Mouse (Mus musculus): ENCODE data around the gene Il17re.

The Il17re gene

DNA sequence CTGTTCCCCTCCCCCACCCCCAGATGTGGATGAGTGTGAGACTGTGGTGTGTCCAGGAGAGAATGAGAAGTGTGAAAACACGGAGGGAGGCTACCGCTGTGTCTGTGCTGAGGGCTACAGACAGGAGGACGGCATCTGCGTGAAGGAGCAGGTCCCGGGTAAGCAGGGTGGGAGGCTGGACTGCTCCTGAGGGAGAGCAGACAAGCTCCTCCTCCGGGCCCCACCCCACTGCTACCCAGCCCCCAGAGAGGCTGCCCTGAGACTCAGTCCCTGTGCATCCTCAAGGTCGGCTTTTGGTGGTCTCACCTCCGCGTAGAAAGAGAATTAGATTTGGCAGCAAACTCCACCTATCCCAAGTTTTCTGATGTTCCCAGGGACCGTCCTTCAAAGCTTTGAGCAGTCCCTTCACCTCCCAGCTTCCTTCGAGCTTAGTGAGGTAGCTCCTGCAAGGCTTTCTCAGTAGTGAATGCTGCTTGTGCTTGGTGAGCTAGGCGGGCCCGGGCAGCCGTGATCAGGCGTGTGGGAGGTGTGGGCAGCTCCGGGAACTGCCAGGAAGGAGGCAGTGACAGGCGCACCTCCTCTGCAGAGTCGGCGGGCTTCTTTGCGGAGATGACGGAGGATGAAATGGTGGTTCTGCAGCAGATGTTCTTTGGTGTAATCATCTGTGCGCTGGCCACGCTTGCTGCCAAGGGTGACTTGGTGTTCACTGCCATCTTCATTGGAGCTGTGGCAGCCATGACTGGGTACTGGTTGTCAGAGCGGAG, 34.0 kb downstream of the Il17re start:
- DNase-seq, result no peak

DNA sequence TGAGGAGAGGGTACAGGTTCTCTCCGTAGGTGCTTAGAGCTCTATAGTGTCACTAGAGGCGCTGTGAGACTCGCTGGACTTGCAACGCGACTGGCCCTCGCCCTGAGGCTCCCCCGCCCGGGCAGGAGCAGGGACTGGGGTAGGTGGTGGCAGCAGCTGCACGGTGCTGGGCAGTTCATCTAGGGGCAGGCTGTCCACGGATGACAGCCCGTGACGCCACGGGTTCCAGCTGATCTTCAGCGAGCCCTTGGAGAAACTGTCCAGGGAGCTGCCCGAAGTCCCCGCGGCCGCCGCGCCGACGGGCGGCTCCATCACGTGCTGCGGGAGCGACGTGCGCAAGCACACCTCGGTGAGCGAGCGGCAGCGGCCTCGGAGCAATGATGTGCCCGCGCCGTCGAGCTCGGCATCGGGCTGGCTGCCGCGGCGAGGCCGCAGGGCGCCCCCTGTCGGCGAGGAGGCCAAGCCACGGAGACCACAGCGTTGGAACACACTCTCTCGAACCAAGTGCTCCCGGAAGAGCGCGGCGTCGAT, 36.0 kb downstream of the Il17re start:
- DNase-seq, result peak; percentile 88

DNA sequence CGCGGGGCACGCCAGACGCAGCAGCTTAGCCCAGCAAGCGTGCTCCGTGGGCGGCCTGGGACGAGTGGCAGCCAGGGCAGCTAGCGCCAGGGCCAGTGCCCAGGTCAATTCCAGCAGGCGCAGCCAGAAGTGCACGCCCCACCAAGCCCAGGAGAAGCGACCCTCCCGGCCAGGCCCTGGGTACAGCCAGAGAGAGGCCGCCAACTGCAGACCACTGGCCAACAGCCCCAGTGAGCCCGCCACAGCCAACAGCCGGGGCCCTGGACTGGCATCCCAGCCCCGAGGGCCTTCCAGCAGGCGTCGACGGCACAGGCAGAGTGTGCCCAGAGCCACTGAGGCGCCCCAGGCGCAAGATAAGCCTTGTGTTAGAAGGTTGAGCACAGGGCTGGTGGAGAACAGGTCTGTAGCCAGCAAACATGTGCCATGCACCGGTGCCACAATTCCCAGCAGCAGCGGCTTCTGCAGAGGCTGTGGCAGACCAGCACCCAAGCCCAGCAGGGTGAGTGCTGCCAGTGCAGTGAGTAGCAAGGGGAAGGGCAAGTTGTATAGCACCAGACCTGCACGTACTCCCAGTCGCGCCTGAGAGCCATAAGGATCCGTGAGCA, 36.9 kb downstream of the Il17re start:
- no peak for DNase-seq

DNA sequence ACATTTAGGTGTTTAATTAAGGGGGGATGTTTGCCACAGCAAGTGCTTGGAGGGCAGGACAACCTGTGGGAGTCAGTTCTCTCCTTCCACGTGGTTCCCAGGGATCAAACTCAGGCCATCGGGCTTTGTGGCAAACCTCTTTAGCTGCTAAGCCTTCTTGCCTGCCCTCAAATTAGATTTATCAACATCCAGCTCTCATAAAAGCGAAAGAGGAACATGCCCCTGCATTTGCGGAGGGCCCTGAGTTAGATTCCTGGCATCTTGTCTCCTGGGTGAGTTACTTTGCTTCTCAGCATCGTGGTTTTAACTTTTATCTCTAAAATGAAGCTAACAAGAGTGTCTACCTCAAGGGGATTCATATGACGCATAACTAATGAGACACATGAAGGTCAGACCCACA, 41.1 kb downstream of the Il17re start:
- no peak for DNase-seq

DNA sequence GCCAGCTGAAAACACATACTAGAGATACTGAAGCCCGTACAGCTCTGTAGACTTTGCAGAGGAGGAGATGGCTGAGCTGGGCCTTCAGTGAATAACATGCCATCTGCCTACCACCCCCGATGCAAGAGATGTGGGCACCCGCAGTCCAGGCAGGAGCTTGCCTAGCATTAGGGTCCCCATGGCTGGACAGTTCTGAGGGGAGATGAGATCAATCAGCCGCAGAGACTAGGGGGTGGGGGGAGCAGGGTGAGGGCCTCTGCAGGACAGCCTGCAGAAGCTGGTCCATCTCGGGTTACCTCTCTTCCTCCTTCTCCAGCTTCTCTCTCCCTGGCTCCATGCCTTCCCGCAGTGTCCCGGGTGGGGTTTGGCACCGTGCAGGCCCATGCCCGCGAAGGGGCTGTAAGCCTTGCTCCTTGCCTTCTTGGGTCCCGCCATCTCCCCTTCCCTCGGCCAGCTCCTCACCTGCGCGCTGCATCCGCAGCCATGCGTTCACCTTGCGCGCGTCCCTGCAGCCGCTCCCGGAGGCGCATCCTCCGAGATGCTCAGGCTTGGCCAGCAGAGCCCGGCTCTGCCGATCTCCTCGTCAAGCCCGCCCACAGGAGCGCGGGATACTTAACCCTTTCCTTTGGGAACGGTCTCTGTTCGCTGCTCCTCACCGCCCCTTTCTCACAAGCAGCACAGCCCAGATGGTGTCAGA, 43.3 kb downstream of the Il17re start, which contains the start of gene Prrt3:
Gene Prrt3, minus strand, starts transcription at position 544 of the 697 bp plus-strand sequence.
- no peak for DNase-seq

DNA sequence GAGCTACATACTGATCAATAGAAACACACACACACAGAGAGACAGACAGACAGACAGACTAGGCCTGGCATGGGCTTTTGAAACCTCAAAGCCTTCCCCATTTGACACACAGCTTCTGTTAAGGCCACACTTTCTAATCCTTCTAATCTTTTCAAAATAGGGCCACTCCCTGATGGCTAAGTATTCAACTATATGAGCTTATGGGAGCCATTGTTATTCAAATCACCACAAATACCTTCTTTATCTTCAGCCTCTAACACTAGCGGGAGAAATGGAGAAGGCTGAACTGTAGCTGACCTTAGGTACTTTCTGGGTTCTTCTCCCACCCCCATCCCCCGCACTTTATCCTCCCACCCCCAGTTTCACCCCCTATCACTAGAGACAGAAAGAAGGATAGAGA, 44.5 kb downstream of the Il17re start:
- DNase-seq, result no peak

DNA sequence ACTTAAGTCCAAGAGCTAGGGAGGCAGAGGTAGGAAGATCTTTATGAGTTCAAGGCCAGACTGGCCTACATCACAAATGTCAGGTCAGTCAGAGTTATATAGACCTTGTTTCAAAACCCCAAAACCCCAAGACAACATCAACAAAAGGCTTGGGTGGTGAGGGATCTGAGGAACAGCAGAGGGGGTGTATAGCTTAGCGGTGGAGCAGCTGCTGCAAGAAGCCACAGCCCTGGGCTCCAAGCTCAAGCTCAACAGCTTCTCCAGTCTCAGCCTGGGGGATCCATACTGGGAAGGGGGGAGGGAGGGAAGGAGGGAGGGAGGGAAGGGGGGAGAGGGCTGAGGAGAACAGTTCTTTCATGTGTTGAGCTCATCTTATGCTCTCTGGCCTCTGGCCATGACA, 47.4 kb downstream of the Il17re start:
- no peak for DNase-seq

DNA sequence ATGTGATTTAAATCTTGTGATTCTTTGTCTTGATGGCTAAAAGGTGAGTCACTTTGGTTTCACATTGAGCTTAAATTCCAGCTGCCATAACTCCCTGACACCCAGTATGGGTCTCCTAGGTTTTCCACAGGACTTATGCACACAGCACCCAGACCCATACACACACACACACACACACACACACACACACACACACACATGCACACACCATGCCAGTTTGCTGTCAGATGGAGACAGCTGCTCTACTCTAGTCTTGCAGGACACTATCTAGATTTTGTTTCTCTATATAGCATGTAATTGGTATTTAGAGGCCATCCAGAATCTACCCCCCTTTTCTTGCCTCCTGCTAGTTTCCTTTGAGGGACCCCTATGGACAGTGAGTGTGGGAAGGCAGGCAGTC, 48.8 kb downstream of the Il17re start:
- DNase-seq, result no peak

DNA sequence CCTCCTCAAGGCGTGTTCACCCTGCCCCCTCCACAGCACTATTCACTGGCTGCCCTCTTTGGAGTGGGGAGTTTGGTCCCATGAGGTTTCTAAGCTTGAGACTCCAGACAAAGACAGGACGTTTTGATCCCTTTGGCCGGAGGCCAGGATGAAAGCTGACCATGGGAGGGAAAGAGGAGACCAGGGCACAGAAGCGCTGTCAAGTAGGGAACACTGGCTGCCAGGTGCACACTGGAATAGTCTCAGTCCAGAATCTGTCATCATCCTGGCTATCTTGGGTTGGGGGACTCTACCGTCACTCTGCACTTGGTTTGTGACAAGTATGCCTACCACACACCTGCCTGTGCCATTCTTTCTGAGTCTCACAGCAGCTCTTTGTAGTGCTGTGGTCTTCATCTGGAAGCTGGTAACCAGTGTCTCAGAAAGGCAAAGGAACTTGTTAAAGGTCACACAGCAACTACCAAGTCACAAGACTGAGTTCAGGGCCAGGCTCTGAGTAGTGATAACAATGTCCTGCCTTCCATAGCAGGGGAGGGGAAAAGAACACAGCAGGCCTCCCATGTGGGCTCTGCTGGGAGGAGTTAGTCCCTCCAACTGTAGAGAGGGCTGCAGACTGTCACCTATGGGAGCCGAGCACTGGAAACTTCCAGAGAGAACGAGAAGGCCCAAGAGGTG, 50.1 kb downstream of the Il17re start:
- no peak for DNase-seq

DNA sequence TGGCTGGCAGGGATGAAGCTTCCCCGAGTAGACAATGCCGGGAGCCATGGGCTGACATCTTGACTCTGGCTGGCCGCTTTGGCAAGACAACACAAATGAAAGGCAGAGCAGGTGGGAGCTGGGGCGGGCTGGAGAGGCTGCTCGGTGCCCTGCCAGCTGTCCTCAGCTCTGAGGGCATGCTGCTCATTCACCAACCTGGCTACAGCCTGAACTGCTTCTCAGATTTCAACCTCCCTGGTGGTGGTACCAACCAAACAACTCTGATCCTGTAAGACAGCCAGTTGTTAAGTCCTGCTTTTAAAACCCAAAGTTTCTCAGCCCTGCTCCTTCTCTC, 50.6 kb downstream of the Il17re start:
- DNase-seq, result no peak

DNA sequence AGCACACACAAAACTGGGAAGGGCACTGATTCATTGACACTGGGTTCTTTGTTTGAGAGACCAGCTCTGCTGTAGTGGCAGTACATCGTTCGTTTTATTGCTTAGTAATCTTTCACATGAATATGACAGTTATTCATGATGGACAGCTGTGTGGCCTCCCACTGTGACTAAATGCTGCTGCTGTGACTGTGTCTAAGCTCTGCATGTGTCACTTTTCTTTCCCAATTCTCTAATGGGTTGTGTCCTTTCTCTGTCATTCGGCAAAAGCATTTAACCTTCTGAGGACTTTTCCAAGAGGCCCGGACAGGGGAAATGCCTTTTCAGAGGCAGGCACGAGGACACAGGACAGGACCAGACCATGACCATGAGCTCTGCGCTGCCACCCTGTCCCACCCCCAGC, 55.7 kb downstream of the Il17re start:
- DNase-seq, result no peak

DNA sequence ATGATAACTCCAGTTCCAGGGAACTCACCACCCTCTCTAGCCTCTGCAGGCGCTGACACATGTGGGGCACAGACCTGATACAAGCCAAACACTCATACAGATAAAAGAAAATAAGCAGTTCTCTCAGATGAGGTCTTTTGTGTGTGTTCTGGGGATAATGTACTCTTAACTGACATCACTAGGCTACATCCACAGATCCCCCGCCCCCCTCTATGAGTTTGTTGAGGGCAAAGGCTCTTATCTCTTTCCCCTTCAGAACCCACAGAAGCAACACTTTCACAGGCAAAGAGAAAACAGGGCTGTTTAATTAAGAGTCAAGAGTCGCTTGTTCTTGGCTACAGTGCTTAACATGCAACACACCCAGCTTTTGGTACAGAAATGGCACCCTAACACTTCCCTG, 56.3 kb downstream of the Il17re start:
- no peak for DNase-seq

DNA sequence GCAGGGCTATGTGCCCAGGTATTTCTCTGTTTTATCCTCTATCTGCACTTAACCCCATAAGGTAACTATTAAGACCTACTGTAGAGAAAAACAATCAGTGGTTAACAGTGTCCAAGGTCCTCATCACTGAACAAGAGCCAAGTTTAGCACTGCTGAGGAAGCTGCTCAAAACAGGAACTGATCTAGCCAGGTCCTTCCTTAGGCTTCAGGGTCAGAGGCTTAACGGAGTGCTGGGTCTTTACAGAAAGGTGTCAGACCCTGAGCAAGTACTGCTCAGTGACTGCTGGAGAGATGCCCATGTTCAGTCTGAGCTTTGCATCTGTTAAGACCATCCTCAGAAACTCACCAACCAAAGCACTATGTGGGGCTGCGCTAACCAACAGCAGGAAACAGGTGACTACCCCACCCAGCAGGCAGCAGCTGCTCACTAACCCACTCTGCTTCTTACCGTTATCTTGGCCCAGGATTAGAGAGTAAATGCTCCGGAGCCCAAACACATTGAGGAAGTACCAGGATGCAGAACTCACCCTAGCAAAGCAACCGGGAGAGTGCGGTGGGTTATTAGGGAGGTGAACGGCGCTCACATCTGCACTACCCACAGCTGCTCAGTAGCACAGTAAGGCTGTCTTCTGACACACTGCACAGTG, 59.3 kb downstream of the Il17re start:
- DNase-seq, result peak; percentile 55

Measured in thymus, postnatal 25 days (tissue).